Mouse (Mus musculus): ENCODE data around the gene Mmd2.

The Mmd2 gene

DNA sequence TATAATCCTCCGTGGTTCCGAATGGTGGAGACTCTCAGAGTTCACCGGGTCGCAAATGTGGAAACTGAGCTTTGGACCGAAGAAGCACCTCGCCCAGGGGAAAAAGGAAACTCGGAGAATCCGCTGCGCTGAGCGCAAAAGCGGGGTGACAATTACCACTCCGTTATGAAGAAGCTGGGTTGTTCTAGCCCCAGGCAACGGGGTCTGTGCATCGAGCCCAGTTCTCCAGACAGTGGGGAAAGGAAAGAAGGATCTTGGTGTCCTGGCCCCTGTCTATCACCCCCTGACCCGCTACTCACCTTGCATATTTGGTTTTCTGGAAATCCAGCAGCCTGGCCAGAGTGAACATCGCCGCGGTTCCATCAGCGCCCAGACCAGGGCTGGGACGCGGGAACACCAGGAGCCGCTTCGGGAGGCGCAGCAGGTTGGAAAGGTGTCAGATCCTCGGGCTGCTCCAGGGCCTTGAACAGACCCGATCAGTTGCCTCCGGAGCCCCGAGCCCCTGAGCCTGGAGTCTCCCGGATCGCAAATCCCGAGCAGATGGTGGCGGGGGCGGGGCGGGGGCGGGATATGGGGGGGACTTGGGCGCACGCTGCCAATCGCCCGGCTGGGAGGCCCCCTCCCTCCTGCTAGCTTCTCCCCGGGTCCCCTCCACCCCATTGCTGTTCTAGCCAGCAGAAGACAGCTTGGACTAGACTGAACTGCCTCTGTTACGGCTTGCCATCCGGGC is at the start of gene Mmd2:
TSS of gene Mmd2 (minus strand) at position 542 of the 730 bp plus-strand sequence.
- DNase-seq (ENCODE audit: low spot score) = no peak

- no peak for DNase-seq (ENCODE audit: low spot score)
Measured at GRCm38 (mm10) chr5:142652266-142652665, 43.7 kb upstream of the Mmd2 start.

DNA sequence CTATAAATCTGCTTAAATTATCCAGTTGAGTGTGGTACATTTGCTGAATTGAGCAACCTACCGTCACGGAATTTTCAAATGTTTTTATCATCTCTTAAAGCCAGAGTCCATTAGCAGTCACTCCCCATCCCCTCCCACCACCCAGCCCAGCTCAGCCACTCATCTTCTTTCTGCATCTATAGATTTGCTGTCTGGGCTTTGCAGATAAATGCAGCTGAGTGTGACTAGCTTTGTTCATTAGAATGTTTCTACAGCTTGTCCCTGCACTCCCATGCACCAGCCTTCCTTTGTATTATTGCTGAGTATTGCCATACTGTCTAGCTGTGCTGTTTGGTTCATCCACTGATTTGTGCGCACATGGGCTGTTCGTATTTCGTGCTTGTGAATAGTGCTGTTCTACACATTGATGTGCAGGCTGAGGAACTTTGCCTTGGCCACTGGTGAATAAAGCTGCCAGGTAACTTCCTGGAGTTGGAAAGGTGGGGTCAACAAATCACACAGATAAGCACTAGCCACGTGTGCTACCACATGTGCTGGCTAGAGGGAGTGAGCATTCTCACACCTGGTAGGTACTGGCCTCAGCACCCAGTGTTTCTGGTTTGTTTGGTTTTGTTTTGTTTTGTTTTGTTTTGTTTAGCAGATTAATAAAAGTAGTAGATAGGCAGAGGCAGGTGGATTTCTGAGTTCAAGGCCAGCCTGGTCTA is 42.3 kb upstream of the Mmd2 start:
- no peak for DNase-seq (ENCODE audit: low spot score)

DNA sequence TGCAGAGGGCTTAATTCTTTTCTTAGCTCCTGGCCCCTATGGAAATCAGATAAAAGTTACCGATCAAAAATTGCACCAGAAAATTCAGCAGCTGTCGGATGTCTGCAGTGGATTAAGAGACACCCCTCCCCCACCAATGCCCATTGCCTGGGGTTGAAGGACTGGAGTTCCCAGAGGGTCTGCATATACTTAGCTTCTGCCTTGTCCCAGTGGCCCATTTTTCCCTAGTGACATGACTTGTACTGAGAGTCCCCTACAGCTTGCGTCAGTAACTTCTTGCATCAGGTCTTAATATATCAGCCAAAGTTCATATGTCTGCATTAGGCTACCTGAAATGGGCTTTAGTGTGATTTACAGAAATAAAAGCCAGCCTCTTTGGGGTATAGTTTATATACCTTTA is 41.8 kb upstream of the Mmd2 start:
- no peak for DNase-seq (ENCODE audit: low spot score)

DNA sequence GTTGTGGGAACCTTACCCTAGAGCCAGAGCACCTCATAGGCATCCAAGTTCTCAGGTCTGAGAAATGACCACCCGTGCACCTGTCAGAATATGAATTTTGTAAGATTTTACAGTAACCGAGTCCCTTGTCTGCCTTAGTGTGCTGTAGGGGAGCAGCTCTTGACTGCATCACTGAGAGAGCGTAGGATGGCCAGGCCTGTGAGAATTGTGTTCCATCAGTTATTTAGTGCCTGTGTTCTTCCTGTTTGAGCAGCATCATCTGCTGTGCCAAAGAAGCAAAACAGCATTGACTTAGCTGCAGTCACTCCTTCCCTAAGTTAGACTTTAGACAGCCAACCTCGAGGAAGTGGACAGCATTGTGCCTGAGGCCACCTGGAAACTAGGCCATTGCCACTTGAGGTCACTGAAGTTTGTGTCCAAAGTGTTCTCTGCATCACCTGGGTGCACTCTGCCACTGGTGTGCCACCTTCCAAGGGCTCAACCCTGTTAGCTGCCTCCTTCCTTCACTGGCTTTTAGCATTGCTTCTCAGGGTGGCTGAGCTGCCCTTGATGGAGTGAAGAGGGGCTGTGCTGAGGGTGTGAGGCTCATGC is 41.0 kb upstream of the Mmd2 start:
- no peak for DNase-seq (ENCODE audit: low spot score)

DNA sequence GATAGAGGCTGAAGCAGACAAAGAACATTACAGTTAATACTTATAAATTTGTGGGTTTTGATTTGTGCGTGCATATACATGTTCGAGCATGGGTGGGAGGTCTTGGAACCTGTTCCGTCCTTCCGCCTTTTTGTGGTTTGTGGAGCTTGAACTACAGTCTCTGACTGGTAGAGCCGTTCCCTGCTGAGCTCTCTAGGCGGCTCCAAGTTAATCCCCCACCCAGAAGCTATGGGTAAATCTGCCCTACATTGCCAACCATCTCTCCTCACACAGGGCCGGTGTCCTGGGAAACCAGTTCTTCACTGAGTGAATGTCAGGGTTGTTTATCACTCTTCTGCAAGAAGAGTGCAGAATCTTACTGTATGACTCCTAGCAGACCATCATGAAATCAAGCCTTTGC is 39.6 kb upstream of the Mmd2 start:
- peak; percentile 36 for DNase-seq (ENCODE audit: low spot score)

- no peak for DNase-seq (ENCODE audit: low spot score)
Measured at GRCm38 (mm10) chr5:142641331-142642051, 32.9 kb upstream of the Mmd2 start.

- no peak for DNase-seq (ENCODE audit: low spot score)
Measured at GRCm38 (mm10) chr5:142640088-142640487, 31.5 kb upstream of the Mmd2 start.

DNA sequence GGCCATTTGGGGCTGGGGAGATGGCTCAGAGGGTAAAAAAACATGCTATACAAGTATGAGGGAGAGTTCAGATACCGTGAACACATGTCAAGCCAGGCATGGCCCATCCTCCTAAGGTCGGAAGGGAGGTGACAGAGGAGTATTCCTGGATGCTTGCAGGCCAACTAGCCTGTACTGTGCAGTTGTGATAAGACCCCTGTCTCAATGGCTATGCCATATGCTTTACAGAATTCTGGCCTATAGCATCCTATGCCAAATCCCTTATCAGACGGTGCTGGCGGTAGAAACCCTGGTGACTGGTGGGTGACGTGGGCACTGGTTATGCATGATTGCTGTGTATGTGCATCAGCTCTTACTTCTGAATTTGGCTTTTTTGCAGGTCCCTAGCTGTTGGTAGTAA is 29.2 kb upstream of the Mmd2 start:
- no peak for DNase-seq (ENCODE audit: low spot score)

DNA sequence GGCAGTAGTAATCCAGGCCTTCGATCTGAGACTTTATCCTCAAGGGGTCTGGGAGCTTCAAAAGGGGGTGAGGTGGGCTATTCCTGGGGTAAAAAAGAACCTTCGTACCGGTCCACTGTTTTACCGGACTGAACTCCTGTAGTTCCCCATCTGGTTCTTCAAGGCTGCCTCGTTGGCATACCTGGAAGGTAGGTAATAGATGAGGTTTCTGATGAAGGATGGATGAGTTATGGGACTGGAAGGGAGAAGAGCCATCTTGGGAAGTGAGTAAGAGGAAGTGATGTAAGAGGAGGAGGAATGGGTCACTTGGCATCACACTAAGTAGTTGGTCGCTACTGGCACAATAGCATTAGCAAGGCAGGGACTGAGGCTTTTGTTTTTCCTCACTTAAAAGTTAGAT is 21.6 kb upstream of the Mmd2 start:
- DNase-seq (ENCODE audit: low spot score) = no peak

DNA sequence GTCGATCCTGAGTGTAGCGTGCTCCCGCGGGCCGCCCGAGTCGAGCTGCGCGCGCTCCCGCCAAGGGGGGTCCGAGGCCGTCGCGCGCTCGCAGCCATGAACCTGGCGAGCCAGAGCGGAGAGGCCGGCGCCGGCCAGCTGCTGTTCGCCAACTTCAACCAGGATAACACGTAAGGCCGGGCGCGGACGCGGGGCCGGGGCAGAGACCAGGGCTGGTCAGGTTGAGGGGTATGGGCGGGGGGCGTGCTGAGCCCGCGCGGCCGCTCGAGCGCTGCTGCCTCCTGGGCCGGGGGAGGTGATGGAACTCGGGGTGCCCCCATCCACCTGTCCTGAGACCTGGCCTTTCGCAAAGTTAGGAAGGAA is 21.0 kb upstream of the Mmd2 start:
- DNase-seq (ENCODE audit: low spot score) = no peak

DNA sequence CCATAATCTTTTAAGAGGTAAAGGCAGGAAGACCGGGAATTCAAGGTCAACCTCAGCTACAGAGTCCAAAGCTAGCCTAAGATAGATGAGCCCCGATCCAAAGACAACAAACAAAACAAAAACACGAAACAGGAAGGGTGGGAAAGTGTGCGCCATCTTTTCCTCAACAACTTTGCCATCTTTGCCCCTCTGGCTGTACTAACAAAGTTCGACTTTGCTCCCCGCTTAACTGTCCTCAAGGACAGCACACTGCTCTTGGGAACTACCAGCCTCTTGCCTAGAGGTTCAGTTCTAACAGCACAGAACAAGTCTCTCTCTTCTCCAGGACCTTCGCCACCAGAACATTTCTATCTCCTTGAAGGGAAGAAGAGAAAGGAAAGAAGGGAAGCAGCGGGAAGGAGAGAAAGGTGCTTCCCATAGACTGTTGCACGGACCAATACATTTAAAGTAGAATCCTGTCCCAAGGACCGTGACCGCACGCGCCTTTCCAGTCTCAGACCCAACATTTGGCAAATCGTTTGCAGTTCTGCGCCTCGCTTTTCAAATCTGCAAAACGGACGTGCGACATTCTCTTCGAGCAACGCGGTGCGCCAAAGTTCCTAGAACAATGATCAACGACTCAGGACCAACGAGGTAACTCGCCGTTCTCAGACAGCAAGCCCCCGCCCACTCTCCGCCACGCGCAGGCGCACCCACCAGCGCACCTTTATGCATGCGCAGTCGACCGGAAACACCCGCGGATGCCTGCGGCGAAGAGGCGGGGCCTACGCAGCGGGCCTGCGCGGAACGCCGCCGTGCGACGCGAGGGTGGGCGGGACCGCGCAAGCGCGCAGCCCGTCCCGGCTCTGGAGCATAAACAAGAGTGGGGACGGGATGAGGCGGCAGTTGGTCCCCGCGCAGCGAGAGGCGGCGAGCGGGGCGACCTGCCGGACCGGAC is 20.4 kb upstream of the Mmd2 start:
- peak; percentile 97 for DNase-seq (ENCODE audit: low spot score)

- no peak for DNase-seq (ENCODE audit: low spot score)
Measured at GRCm38 (mm10) chr5:142627398-142627797, 18.8 kb upstream of the Mmd2 start, which contains the start of gene Wipi2. Gene Wipi2, plus strand, starts transcription at chr5:142627698.

DNA sequence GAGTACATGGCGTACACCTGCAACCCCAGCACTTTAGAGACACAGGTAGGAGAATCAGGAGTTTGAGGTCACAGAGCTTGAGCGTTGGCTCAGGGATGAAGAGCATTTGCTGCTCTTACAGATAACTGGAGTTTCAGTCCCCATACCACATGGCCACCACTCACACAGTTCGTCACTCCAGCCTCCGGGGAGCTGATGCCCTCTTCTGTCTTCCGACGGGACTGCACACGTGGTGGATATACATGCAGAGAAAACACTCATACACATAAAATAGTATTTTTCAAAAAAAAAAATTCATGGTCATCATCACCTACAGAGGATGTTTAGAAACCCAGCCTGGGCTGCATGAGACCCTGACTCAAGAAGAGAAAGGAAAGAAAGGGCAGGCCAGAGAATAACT is 14.5 kb upstream of the Mmd2 start:
- no peak for DNase-seq (ENCODE audit: low spot score)

GRCm38 (mm10) chr5:142622134-142622533 is 13.5 kb upstream of the Mmd2 start:
- no peak for DNase-seq (ENCODE audit: low spot score)

GRCm38 (mm10) chr5:142621421-142621820 is 12.8 kb upstream of the Mmd2 start:
- DNase-seq (ENCODE audit: low spot score) = no peak

GRCm38 (mm10) chr5:142619866-142620265 is 11.3 kb upstream of the Mmd2 start:
- DNase-seq (ENCODE audit: low spot score) = peak; percentile 44

- DNase-seq (ENCODE audit: low spot score) = no peak
Measured at GRCm38 (mm10) chr5:142616326-142616725, 7.7 kb upstream of the Mmd2 start.

DNA sequence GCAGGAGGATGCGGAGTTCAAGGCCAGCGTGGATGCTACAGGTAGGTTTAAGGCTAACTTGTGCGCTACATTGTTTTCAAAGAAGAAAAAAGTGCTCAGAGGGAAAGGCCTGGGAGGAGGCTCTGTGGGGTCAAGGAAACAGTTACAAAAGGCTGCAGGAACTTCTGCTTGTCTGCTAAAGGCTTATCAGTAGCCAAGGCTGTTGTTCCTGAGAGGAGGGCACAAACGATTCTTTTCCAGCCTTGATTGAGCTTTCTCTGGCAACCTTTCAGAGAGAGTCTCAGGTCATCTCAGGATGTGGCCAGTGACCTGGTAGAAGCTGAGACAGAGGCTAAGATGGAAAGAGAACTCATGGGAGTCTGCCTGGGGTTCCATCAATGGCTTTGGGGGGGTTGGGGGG is 7.0 kb upstream of the Mmd2 start:
- DNase-seq (ENCODE audit: low spot score) = no peak

DNA sequence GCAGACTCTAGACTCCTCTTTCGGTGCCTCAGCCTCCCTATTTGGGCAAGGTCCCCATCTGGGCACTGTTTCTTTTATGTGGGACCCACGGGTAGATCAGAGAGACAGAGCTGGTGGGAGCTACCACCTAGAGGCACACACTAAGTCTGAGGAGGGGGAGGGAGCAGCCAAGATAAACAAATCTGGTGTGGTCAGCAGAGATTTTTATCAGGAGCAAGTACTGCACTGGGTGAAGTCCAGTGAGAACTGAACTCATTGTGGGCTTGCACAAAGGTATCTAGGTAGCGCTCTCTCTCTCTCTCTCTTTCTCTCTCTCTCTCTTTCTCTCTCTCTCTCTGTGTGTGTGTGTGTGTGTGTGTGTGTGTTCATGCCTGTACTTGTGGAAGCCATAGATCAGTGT is 5.9 kb upstream of the Mmd2 start:
- no peak for DNase-seq (ENCODE audit: low spot score)

DNA sequence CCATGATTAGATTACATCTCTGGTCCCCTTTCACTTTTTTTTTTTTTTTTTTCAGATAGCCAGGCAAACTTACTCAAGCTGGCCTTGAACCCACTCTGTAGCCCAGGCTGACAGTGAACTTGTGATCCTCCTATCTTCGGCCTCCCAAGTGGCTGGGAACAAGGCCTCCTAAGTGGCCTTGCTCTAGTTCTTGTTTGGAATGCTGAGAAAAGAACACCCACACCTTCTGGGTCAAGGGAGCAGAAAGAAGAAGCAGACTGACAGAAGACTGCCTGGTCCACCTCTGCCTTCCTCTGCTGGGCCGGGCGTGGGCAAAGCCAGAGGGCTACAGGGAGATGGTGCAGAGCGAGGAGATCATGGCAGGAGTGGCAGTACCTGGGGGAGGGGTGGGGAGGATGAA is 1.8 kb upstream of the Mmd2 start:
- no peak for DNase-seq (ENCODE audit: low spot score)

- no peak for DNase-seq (ENCODE audit: low spot score)
Measured at GRCm38 (mm10) chr5:142608989-142609325, 357 bp upstream of the Mmd2 start.

Measured in urinary bladder, postnatal 14 days (tissue).